Mouse (Mus musculus): Measurements from ENCODE around the gene Cd300lg.

Cd300lg gene

GRCm38 (mm10) chr11:102025991-102026660 is 15.2 kb upstream of the Cd300lg start:
- DNase-seq (ENCODE audit: low spot score in 2 of 2), result peak in 1 of 2 experiments; percentile 29

GRCm38 (mm10) chr11:102026694-102027360 is 14.5 kb upstream of the Cd300lg start:
- DNase-seq (ENCODE audit: low spot score in 2 of 2), result peak; percentile 65 to 76

GRCm38 (mm10) chr11:102027361-102028017 is 13.8 kb upstream of the Cd300lg start:
- DNase-seq (ENCODE audit: low spot score in 2 of 2), result no peak

GRCm38 (mm10) chr11:102028087-102028816 is 13.1 kb upstream of the Cd300lg start, which contains the start of gene Mpp3:
Gene Mpp3, minus strand, starts transcription at chr11:102028461.
- no peak for DNase-seq (ENCODE audit: low spot score in 2 of 2)

- no peak for DNase-seq (ENCODE audit: low spot score in 2 of 2)
Measured at GRCm38 (mm10) chr11:102029304-102029703, 12.0 kb upstream of the Cd300lg start.

GRCm38 (mm10) chr11:102029966-102030365 is 11.3 kb upstream of the Cd300lg start:
- no peak for DNase-seq (ENCODE audit: low spot score in 2 of 2)

GRCm38 (mm10) chr11:102031149-102031548 is 10.2 kb upstream of the Cd300lg start:
- no peak for DNase-seq (ENCODE audit: low spot score in 2 of 2)

- no peak for DNase-seq (ENCODE audit: low spot score in 2 of 2)
Measured at GRCm38 (mm10) chr11:102033055-102033591, 8.2 kb upstream of the Cd300lg start.

GRCm38 (mm10) chr11:102034887-102035286 is 6.4 kb upstream of the Cd300lg start:
- DNase-seq (ENCODE audit: low spot score in 2 of 2), result no peak

GRCm38 (mm10) chr11:102035456-102035960 is 5.8 kb upstream of the Cd300lg start:
- no peak for DNase-seq (ENCODE audit: low spot score in 2 of 2)

- no peak for DNase-seq (ENCODE audit: low spot score in 2 of 2)
Measured at GRCm38 (mm10) chr11:102036336-102036735, 5.0 kb upstream of the Cd300lg start.

- DNase-seq (ENCODE audit: low spot score in 2 of 2), result no peak
Measured at GRCm38 (mm10) chr11:102037789-102038188, 3.5 kb upstream of the Cd300lg start.

- DNase-seq (ENCODE audit: low spot score in 2 of 2), result no peak
Measured at GRCm38 (mm10) chr11:102039487-102040137, 1.7 kb upstream of the Cd300lg start.

GRCm38 (mm10) chr11:102040138-102040524 is 1.2 kb upstream of the Cd300lg start:
- peak; percentile 39 to 65 for DNase-seq (ENCODE audit: low spot score in 2 of 2)

GRCm38 (mm10) chr11:102040646-102041045 is 663 bp upstream of the Cd300lg start:
- DNase-seq (ENCODE audit: low spot score in 2 of 2), result no peak

GRCm38 (mm10) chr11:102042971-102043370 is 1.7 kb downstream of the Cd300lg start:
- no peak for DNase-seq (ENCODE audit: low spot score in 2 of 2)

GRCm38 (mm10) chr11:102043381-102043780 is 2.1 kb downstream of the Cd300lg start:
- DNase-seq (ENCODE audit: low spot score in 2 of 2), result no peak

- DNase-seq (ENCODE audit: low spot score in 2 of 2), result no peak
Measured at GRCm38 (mm10) chr11:102044691-102045212, 3.4 kb downstream of the Cd300lg start.

- DNase-seq (ENCODE audit: low spot score in 2 of 2), result no peak
Measured at GRCm38 (mm10) chr11:102046607-102047006, 5.3 kb downstream of the Cd300lg start.

GRCm38 (mm10) chr11:102049875-102050482 is 8.7 kb downstream of the Cd300lg start:
- DNase-seq (ENCODE audit: low spot score in 2 of 2), result no peak
